Mouse (Mus musculus) hindbrain, embryonic 12.5 days (tissue): Measurements from ENCODE around the gene Tsku. TPM values are rescaled to one million over a fixed set of nuclear protein-coding genes. Genes with fewer than 3 reads are reported as not detected.

ENCODE experiments used
- ATAC-seq: fragments of 200-750 bp; cut with Nextera tagmentation; 2 replicates; pipeline ENCODE4 v1.8.0; 2017; ENCODE audit warnings: moderate TSS enrichment; ENCODE audit not compliant: low FRiP score
- H3K27ac ChIP-seq: fragments of 300-500 bp; sonication (generic); 2 replicates; pipeline ENCODE4 v1.5.1; 2016; ENCODE audit warnings: mild to moderate bottlenecking
- H3K27me3 ChIP-seq: fragments of 300-500 bp; sonication (generic); 2 replicates; pipeline ENCODE4 v1.6.1; 2016; ENCODE audit warnings: mild to moderate bottlenecking
- H3K36me3 ChIP-seq: fragments of 300-500 bp; sonication (generic); 2 replicates; pipeline ENCODE4 v1.6.1; 2016; ENCODE audit warnings: mild to moderate bottlenecking
- H3K4me1 ChIP-seq: fragments of 300-500 bp; sonication (generic); 2 replicates; pipeline ENCODE4 v1.6.1; 2016
- H3K4me2 ChIP-seq: fragments of 300-500 bp; sonication (generic); replicated peaks from 2 replicates; pipeline ENCODE4 v1.6.1; 2016; ENCODE audit warnings: mild to moderate bottlenecking
- H3K4me3 ChIP-seq: fragments of 300-500 bp; sonication (generic); 2 replicates; pipeline ENCODE4 v1.5.1; 2016; ENCODE audit warnings: mild to moderate bottlenecking
- H3K9ac ChIP-seq: fragments of 300-500 bp; sonication (generic); 2 replicates; pipeline ENCODE4 v1.6.1; 2016; ENCODE audit warnings: mild to moderate bottlenecking, moderate library complexity
- H3K9me3 ChIP-seq: fragments of 300-500 bp; sonication (generic); replicated peaks from 2 replicates; pipeline ENCODE4 v1.6.1; 2016; ENCODE audit warnings: mild to moderate bottlenecking
- WGBS: fragments of 180-500 bp; shearing (Covaris S2); methylation state at CpG from one replicate; pipeline ENCODE4 v1.1.7; 2016; 5-methylcytosine and 5-hydroxymethylcytosine counted together
- polyA plus RNA-seq: library from polyadenylated mRNA; unstranded; fragments of >200 nt; fragmentation: Nextera tagmentation; extraction: Ambion mirVana; gene quantifications from 2 replicates; pipeline ENCODE4 v1.2.1, GENCODE M21; 2016

Tsku gene
- polyA plus RNA-seq, 1 experiment from 2014 or later, result 10.3 TPM

- 69% methylated on average over 4 of the region's 4 CpGs for WGBS
- no peak overlapping the region for H3K4me3 ChIP-seq
Measured at GRCm38 (mm10) chr7:98383337-98383736, 22.2 kb upstream of the Tsku start.

GRCm38 (mm10) chr7:98382784-98383183 is 21.7 kb upstream of the Tsku start:
- H3K4me1 ChIP-seq, result peaks cover 6% of the 10 kb centered on the region
- no peak overlapping the region for H3K9ac ChIP-seq
- H3K4me3 ChIP-seq, result no peak overlapping the region
- no peaks in the 10 kb centered on the region for H3K27me3 ChIP-seq
- WGBS, result 85% methylated on average over 6 of the region's 6 CpGs
- ATAC-seq, result no peak
- H3K9me3 ChIP-seq, result no peaks in the 10 kb centered on the region
- no peak overlapping the region for H3K4me2 ChIP-seq
- H3K27ac ChIP-seq, result no peak overlapping the region
- no peaks in the 10 kb centered on the region for H3K36me3 ChIP-seq

More at GRCm38 (mm10) chr7:98383337-98383736, 22.2 kb upstream of the Tsku start:
- H3K27ac ChIP-seq, result no peak overlapping the region
- ATAC-seq, result no peak
- H3K9me3 ChIP-seq, result no peaks in the 10 kb centered on the region
- no peak overlapping the region for H3K9ac ChIP-seq
- no peaks in the 10 kb centered on the region for H3K36me3 ChIP-seq
- peaks cover 6% of the 10 kb centered on the region for H3K4me1 ChIP-seq
- H3K4me2 ChIP-seq, result no peak overlapping the region
- H3K27me3 ChIP-seq, result no peaks in the 10 kb centered on the region

- ATAC-seq, result no peak
- Histone ChIP-seq H3K9me3 (no peaks in the 10 kb centered on the region), H3K27me3 (no peaks in the 10 kb centered on the region), H3K9ac (no peak overlapping the region), H3K4me3 (no peak overlapping the region), H3K27ac (no peak overlapping the region), H3K4me1 (peaks cover 6% of the 10 kb centered on the region), H3K4me2 (no peak overlapping the region), H3K36me3 (no peaks in the 10 kb centered on the region)
- WGBS, result 73% methylated on average over 6 of the region's 6 CpGs
Measured at GRCm38 (mm10) chr7:98380224-98380925, 19.2 kb upstream of the Tsku start.

DNA sequence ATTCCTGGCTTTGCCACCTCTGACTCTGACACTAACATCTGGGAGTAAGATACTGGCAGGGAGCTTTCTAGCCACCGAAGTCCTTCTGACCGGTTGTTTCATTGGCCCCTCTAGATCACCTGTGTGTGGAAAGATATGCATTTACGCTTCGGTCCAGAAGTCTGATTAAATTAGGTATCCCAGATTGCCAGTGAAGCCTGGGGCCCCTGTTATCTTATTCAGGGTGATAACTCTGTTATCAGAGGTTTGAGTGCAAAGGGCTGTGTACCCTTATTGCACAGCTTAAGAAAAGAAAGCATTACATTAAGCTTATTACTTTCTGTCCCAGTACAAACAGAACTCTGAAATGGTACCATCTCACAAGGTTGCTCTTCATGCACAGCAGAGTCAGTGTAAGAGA is 18.1 kb upstream of the Tsku start:
- H3K4me3 ChIP-seq, result no peak overlapping the region
- no peak overlapping the region for H3K4me2 ChIP-seq
- 86% methylated on average over 4 of the region's 4 CpGs for WGBS
- H3K36me3 ChIP-seq, result no peaks in the 10 kb centered on the region
- no peaks in the 10 kb centered on the region for H3K27me3 ChIP-seq
- H3K27ac ChIP-seq, result no peak overlapping the region
- no peaks in the 10 kb centered on the region for H3K9me3 ChIP-seq
- peaks cover 5% of the 10 kb centered on the region for H3K4me1 ChIP-seq
- H3K9ac ChIP-seq, result no peak overlapping the region
- no peak for ATAC-seq

GRCm38 (mm10) chr7:98377257-98377656 is 16.1 kb upstream of the Tsku start:
- no peak overlapping the region for H3K4me3 ChIP-seq
- H3K9me3 ChIP-seq, result no peaks in the 10 kb centered on the region
- peaks cover 4% of the 10 kb centered on the region for H3K4me1 ChIP-seq
- ATAC-seq, result no peak
- no peak overlapping the region for H3K9ac ChIP-seq
- no peaks in the 10 kb centered on the region for H3K27me3 ChIP-seq
- H3K36me3 ChIP-seq, result no peaks in the 10 kb centered on the region
- no peak overlapping the region for H3K27ac ChIP-seq
- no peak overlapping the region for H3K4me2 ChIP-seq
- WGBS, result 66% methylated on average over 5 of the region's 5 CpGs

DNA sequence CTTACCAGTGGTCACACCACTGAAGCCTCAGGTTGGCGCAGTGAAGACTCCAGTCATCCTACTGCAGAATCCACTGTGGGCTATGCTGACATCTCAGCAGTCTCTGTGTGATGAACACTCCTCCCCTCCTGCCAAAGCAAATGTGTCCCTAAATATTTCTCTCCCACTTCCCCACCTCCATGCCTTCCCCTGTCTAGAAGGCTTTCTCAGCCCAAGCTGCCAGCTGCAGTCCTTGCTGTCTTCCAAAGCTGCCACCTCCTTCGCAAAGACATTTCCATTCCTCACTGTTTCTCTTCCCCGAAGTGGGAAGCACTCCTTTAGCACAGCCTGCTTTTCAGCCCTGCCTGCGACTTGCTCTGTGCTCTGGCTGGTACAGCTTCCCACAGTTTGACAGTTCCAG is 10.0 kb upstream of the Tsku start:
- no peak for ATAC-seq
- no peaks in the 10 kb centered on the region for H3K36me3 ChIP-seq
- H3K9ac ChIP-seq, result no peak overlapping the region
- peaks cover 3% of the 10 kb centered on the region; the same call in 1 of the 2 replicates for H3K27me3 ChIP-seq
- no peaks in the 10 kb centered on the region for H3K4me1 ChIP-seq
- 42% methylated on average over 4 of the region's 4 CpGs for WGBS
- H3K27ac ChIP-seq, result no peak overlapping the region
- no peak overlapping the region for H3K4me3 ChIP-seq
- H3K4me2 ChIP-seq, result no peak overlapping the region
- H3K9me3 ChIP-seq, result no peaks in the 10 kb centered on the region

GRCm38 (mm10) chr7:98369762-98370369 is 8.7 kb upstream of the Tsku start:
- Histone ChIP-seq H3K27me3 (peaks cover 3% of the 10 kb centered on the region; the same call in 1 of the 2 replicates), H3K9ac (no peak overlapping the region), H3K27ac (no peak overlapping the region), H3K4me3 (no peak overlapping the region), H3K36me3 (no peaks in the 10 kb centered on the region), H3K4me2 (no peak overlapping the region), H3K9me3 (no peaks in the 10 kb centered on the region), H3K4me1 (no peaks in the 10 kb centered on the region)
- no peak for ATAC-seq
- 51% methylated on average over 10 of the region's 10 CpGs for WGBS

DNA sequence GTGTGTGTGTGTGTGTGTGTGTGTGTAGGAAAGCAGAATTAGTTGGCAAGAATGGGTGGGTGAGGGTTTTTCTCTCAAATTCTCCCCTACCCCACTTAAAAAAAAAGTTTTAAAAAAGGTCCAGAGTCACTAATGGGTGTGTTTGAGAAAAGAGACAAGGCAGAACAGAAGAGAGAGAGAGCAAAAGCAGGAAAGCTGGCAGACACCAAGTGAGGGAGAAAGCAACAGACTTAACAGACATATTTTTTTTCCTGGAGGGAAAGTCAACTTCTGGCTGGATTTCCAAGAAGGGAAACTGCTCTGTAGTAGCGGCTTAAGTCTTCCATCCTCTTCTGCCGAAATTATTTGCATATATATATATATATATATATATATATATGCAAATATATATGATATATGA is 534 bp upstream of the Tsku start:
- no peaks in the 10 kb centered on the region for H3K36me3 ChIP-seq
- H3K4me2 ChIP-seq, result peak overlapping the region; percentile 95
- whole genome bisulfite sequencing, result 50% methylated on average over 2 of the region's 2 CpGs
- H3K27ac ChIP-seq, result peak overlapping the region; percentile 70; the same call in 1 of the 2 replicates
- H3K9ac ChIP-seq, result no peak overlapping the region
- peak overlapping the region; percentile 62 for H3K4me3 ChIP-seq
- no peaks in the 10 kb centered on the region for H3K9me3 ChIP-seq
- H3K27me3 ChIP-seq, result no peaks in the 10 kb centered on the region
- peaks cover 31% of the 10 kb centered on the region for H3K4me1 ChIP-seq
- no peak for ATAC-seq

- Histone ChIP-seq H3K4me1 (peaks cover 42% of the 10 kb centered on the region), H3K4me2 (peak overlapping the region; percentile 95), H3K9me3 (no peaks in the 10 kb centered on the region), H3K27ac (peak overlapping the region; percentile 70), H3K4me3 (peak overlapping the region; percentile 62), H3K27me3 (no peaks in the 10 kb centered on the region), H3K36me3 (no peaks in the 10 kb centered on the region), H3K9ac (peak overlapping the region; percentile 77)
- peak; percentile 39 for ATAC-seq
- 0% methylated on average over 20 of the region's 20 CpGs for WGBS
Measured at GRCm38 (mm10) chr7:98360621-98360990, 522 bp downstream of the Tsku start.

DNA sequence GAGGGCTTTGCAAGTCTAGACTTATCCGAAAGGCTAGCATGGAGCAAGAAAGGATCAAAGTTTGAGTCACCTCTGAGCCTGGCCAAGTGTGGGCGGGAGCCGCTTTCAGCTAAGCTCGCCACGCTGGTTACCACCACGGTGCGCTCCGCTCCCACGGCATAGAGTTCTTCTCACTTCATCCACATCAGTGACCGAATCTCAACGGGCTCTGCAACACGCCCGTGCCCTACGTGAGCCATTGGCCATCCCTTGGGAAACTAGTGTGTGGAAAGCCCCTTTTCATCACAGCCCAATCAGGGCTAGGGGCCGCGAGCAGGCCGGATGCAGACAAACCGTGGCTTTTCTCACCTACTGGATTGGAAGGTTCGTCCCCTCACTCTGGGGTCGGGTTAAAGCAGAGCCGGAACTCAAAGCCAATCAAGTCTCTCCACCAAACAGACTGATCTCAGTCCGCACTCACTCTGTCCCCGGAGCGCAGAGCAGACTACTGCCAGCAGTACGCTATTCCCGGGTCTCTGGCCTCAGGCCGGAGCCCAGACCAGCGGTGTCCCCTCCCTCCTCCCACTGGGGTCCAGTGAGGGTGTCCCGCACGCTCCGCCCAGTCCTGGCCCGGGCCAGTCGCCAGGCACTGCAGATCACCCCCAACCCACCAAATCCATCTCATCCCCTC is 1.0 kb downstream of the Tsku start:
- no peaks in the 10 kb centered on the region for H3K36me3 ChIP-seq
- peak overlapping the region; percentile 95 for H3K4me2 ChIP-seq
- H3K9ac ChIP-seq, result peak overlapping the region; percentile 77
- peak overlapping the region; percentile 70 for H3K27ac ChIP-seq
- H3K4me3 ChIP-seq, result peak overlapping the region; percentile 62
- WGBS, result under 1% methylated on average over 33 of the region's 33 CpGs
- peak; percentile 63 for ATAC-seq
- peaks cover 47% of the 10 kb centered on the region for H3K4me1 ChIP-seq
- no peaks in the 10 kb centered on the region for H3K27me3 ChIP-seq
- no peaks in the 10 kb centered on the region for H3K9me3 ChIP-seq

DNA sequence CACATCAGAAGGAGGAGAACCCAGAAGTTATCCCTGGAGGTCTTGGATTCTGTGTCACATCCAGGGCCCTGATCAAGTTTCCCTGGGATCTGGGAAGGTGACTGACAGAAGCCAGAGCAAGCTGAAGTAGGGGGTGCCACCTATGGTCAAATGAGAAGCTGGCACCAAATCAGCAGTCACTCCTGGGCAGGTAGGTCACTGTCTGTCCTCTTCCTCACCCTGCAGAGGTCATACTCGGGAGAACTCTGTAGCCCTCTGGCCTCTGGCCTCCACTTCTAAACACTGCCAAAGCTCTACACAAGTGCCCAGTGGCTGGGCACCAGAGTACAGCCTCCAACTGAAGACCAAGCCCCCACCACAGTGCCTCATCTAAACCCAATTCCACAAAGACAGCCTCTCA is 3.1 kb downstream of the Tsku start:
- Histone ChIP-seq H3K4me3 (no peak overlapping the region), H3K4me2 (no peak overlapping the region), H3K27me3 (no peaks in the 10 kb centered on the region), H3K4me1 (peaks cover 60% of the 10 kb centered on the region), H3K36me3 (no peaks in the 10 kb centered on the region), H3K27ac (no peak overlapping the region), H3K9ac (no peak overlapping the region), H3K9me3 (no peaks in the 10 kb centered on the region)
- no peak for ATAC-seq
- 65% methylated on average over 1 of the region's 1 CpGs for WGBS

GRCm38 (mm10) chr7:98357324-98357723 is 3.8 kb downstream of the Tsku start:
- H3K4me2 ChIP-seq, result no peak overlapping the region
- no peak overlapping the region for H3K4me3 ChIP-seq
- H3K9ac ChIP-seq, result no peak overlapping the region
- no peaks in the 10 kb centered on the region for H3K27me3 ChIP-seq
- no peak for ATAC-seq
- H3K9me3 ChIP-seq, result no peaks in the 10 kb centered on the region
- H3K27ac ChIP-seq, result no peak overlapping the region
- H3K36me3 ChIP-seq, result peaks cover 5% of the 10 kb centered on the region
- 77% methylated on average over 5 of the region's 5 CpGs for WGBS
- peaks cover 60% of the 10 kb centered on the region for H3K4me1 ChIP-seq
